In the genomic region with DNA sequence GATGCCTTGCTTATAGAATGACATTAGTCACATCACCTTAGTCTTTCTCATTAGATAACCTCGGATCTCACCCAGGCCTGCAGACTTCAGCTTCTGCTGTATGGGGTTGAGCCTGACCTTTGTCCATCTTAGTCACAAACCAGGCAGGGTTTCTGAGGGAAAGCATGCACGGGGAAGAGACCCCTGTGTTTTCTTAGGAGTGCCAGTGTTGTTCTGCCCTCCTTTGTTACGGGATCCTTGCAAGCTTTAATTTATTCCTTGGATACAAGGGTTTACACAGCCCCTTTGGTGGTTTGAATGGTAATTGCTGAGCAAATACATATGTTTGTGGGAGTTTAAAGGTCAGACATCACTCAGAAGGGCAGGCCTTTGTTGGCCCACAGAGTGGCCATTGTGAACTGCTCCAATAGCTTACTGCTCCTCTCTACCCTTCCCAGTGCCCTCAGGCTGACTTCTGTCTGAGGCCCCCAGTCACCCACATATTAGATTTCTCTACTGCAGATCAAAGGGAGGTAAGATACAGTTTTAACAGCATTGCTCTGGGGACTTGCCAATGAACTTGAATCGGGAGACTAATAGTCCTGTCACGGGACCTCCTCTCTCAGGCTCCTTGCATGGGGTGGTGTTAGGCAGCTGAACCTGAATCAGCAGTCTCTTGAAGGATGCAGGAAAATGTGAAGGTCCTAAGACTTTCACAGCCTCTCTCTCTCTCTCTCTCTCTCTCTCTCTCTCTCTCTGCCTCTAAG, we compare ENCODE assay signal across 11 mouse cellular contexts. TPM values are rescaled to one million over a fixed set of nuclear protein-coding genes. Genes with fewer than 3 reads are reported as not detected.
DNase-seq lines count a peak whose midpoint lies in the region; ATAC-seq and TF ChIP-seq lines count a peak whose summit lies in the region.
"Had no signal": no experiment of that assay in that cellular context is flagged by ENCODE, and none has a peak within 500 bp of the region (broad histone marks: within the 10 kb centered on the region; RNA-seq: fewer than 3 reads in every experiment).

No protein-coding gene starts in this region.

- 17% methylated on average over 5 of the region's 5 CpGs for WGBS in kidney, postnatal 0 days
- 7% methylated on average over 5 of the region's 5 CpGs for WGBS in hindbrain, embryonic 14.5 days
- 15% methylated on average over 5 of the region's 5 CpGs for WGBS in neural tube, embryonic 13.5 days
- WGBS in liver, embryonic 12.5 days (ENCODE audit: insufficient replicate concordance), result 57% methylated on average over 5 of the region's 5 CpGs

- no peak overlapping the region for H3K4me2 ChIP-seq in kidney, postnatal 0 days (ENCODE audit: low read length)
- H3K4me2 ChIP-seq in hindbrain, embryonic 14.5 days (replicated peaks), result no peak overlapping the region
- H3K4me2 ChIP-seq in neural tube, embryonic 13.5 days, result no peak overlapping the region
- H3K4me2 ChIP-seq in liver, embryonic 12.5 days, result no peak overlapping the region

- no peaks in the 10 kb centered on the region for H3K36me3 ChIP-seq in kidney, postnatal 0 days (ENCODE audit: insufficient read depth, low read length)
- H3K36me3 ChIP-seq in hindbrain, embryonic 14.5 days (replicated peaks; ENCODE audit: control insufficient read depth, insufficient read depth), result no peaks in the 10 kb centered on the region
- peaks cover 10% of the 10 kb centered on the region; the same call in 1 of the 2 replicates for H3K36me3 ChIP-seq in neural tube, embryonic 13.5 days
- peaks cover 5% of the 10 kb centered on the region for H3K36me3 ChIP-seq in liver, embryonic 12.5 days

- H3K4me1 ChIP-seq in kidney, postnatal 0 days (replicated peaks; ENCODE audit: insufficient read depth, low read length), result no peaks in the 10 kb centered on the region
- H3K4me1 ChIP-seq in hindbrain, embryonic 14.5 days (replicated peaks; ENCODE audit: control insufficient read depth, insufficient read depth, low read length), result no peaks in the 10 kb centered on the region
- peaks cover 12% of the 10 kb centered on the region for H3K4me1 ChIP-seq in neural tube, embryonic 13.5 days (replicated peaks)
- H3K4me1 ChIP-seq in liver, embryonic 12.5 days, result no peaks in the 10 kb centered on the region
- H3K4me1 ChIP-seq: megakaryocyte, embryonic 14.5 days had no signal

- H3K9ac ChIP-seq in kidney, postnatal 0 days (ENCODE audit: low read depth, low read length), result no peak overlapping the region
- no peak overlapping the region for H3K9ac ChIP-seq in hindbrain, embryonic 14.5 days
- no peak overlapping the region for H3K9ac ChIP-seq in neural tube, embryonic 13.5 days
- H3K9ac ChIP-seq in liver, embryonic 12.5 days, result no peak overlapping the region

- no peaks in the 10 kb centered on the region for H3K27me3 ChIP-seq in kidney, postnatal 0 days (ENCODE audit: insufficient read depth, low read length)
- no peaks in the 10 kb centered on the region for H3K27me3 ChIP-seq in hindbrain, embryonic 14.5 days (ENCODE audit: control insufficient read depth, insufficient read depth, low read length)
- H3K27me3 ChIP-seq in neural tube, embryonic 13.5 days, result no peaks in the 10 kb centered on the region
- H3K27me3 ChIP-seq in liver, embryonic 12.5 days (replicated peaks), result no peaks in the 10 kb centered on the region

- H3K4me3 ChIP-seq in kidney, postnatal 0 days (replicated peaks; ENCODE audit: low read depth, low read length), result no peak overlapping the region
- H3K4me3 ChIP-seq in hindbrain, embryonic 14.5 days (replicated peaks; ENCODE audit: low read length), result no peak overlapping the region
- H3K4me3 ChIP-seq in neural tube, embryonic 13.5 days, result no peak overlapping the region
- H3K4me3 ChIP-seq in liver, embryonic 12.5 days, result no peak overlapping the region
- H3K4me3 ChIP-seq: heart, adult 2 months; megakaryocyte, embryonic 14.5 days had no signal

- H3K9me3 ChIP-seq in kidney, postnatal 0 days (replicated peaks; ENCODE audit: low read length), result no peaks in the 10 kb centered on the region
- H3K9me3 ChIP-seq in hindbrain, embryonic 14.5 days (ENCODE audit: control insufficient read depth, low read length), result no peaks in the 10 kb centered on the region
- H3K9me3 ChIP-seq in neural tube, embryonic 13.5 days, result no peaks in the 10 kb centered on the region
- H3K9me3 ChIP-seq in liver, embryonic 12.5 days (replicated peaks), result no peaks in the 10 kb centered on the region

- ATAC-seq in kidney, postnatal 0 days (replicated peaks; ENCODE audit: low FRiP score, low read depth), result peak; percentile 33; the same call in 1 of the 2 replicates
- ATAC-seq in hindbrain, embryonic 14.5 days (ENCODE audit: low FRiP score), result peak; percentile 51; the same call in 1 of the 2 replicates
- ATAC-seq in neural tube, embryonic 13.5 days (ENCODE audit: low read depth), result peak; percentile 68; the same call in 1 of the 2 replicates
- no peak for ATAC-seq in liver, embryonic 12.5 days

- H3K27ac ChIP-seq in kidney, postnatal 0 days, result no peak overlapping the region
- no peak overlapping the region for H3K27ac ChIP-seq in hindbrain, embryonic 14.5 days
- peak overlapping the region; percentile 68 for H3K27ac ChIP-seq in neural tube, embryonic 13.5 days (replicated peaks)
- no peak overlapping the region for H3K27ac ChIP-seq in liver, embryonic 12.5 days
- H3K27ac ChIP-seq: heart, adult 2 months had no signal

- DNase-seq in kidney, postnatal 0 days (ENCODE audit: low spot score), result peak; percentile 27
- no peak for DNase-seq in kidney, postnatal 14 days
- peak; percentile 61 for DNase-seq in embryo, embryonic 11 days
- DNase-seq in hindbrain, embryonic 14.5 days (ENCODE audit: low spot score), result no peak
- no peak for DNase-seq in thymus, postnatal 25 days
- DNase-seq: heart, adult 2 months; heart, postnatal 4 days had no signal

- no peak for TF ChIP-seq CTCF in kidney, postnatal 0 days (IDR thresholded peaks at IDR 0.05; ENCODE audit: low read depth)

RNA-seq across cellular contexts. Expression of gene Tmem128, which starts 19.1 kb away (rescaled TPM):
- polyA plus RNA-seq in kidney, postnatal 0 days (2015; fragmentation: Nextera tagmentation; extraction: Ambion mirVana), result 105 and 108 TPM in 2 replicates
- 99.6 and 102 TPM in 2 replicates for polyA plus RNA-seq in hindbrain, embryonic 14.5 days (2014; fragmentation: Nextera tagmentation; extraction: Ambion mirVana)
- polyA plus RNA-seq in neural tube, embryonic 13.5 days (2015; fragmentation: Nextera tagmentation; extraction: Ambion mirVana), result 114 and 116 TPM in 2 replicates
- 51.3 and 55.5 TPM in 2 replicates for polyA plus RNA-seq in liver, embryonic 12.5 days (2016; fragmentation: Nextera tagmentation; extraction: Ambion mirVana)

RNA-seq across cellular contexts. Expression of gene Lyar, which starts 20.6 kb away (rescaled TPM):
- polyA plus RNA-seq in kidney, postnatal 0 days (2015; fragmentation: Nextera tagmentation; extraction: Ambion mirVana), result 86.9 and 90.1 TPM in 2 replicates
- polyA plus RNA-seq in hindbrain, embryonic 14.5 days (2014; fragmentation: Nextera tagmentation; extraction: Ambion mirVana), result 33.4 and 33.5 TPM in 2 replicates
- polyA plus RNA-seq in neural tube, embryonic 13.5 days (2015; fragmentation: Nextera tagmentation; extraction: Ambion mirVana), result 44.5 and 47.7 TPM in 2 replicates
- 145 and 147 TPM in 2 replicates for polyA plus RNA-seq in liver, embryonic 12.5 days (2016; fragmentation: Nextera tagmentation; extraction: Ambion mirVana)

RNA-seq across cellular contexts. Expression of gene Zbtb49, which starts 20.6 kb away (rescaled TPM):
- 8.4 and 8.6 TPM in 2 replicates for polyA plus RNA-seq in kidney, postnatal 0 days (2015; fragmentation: Nextera tagmentation; extraction: Ambion mirVana)
- 17.8 TPM in 2 replicates for polyA plus RNA-seq in hindbrain, embryonic 14.5 days (2014; fragmentation: Nextera tagmentation; extraction: Ambion mirVana)
- 17.1 and 19.3 TPM in 2 replicates for polyA plus RNA-seq in neural tube, embryonic 13.5 days (2015; fragmentation: Nextera tagmentation; extraction: Ambion mirVana)
- polyA plus RNA-seq in liver, embryonic 12.5 days (2016; fragmentation: Nextera tagmentation; extraction: Ambion mirVana), result 4.4 and 5.4 TPM in 2 replicates

RNA-seq across cellular contexts. Expression of gene Otop1, which starts 34.9 kb away (rescaled TPM):
- polyA plus RNA-seq in kidney, postnatal 0 days (2015; fragmentation: Nextera tagmentation; extraction: Ambion mirVana), result not detected in 2 replicates
- polyA plus RNA-seq in hindbrain, embryonic 14.5 days (2014; fragmentation: Nextera tagmentation; extraction: Ambion mirVana), result not detected in 2 replicates
- not detected in 2 replicates for polyA plus RNA-seq in neural tube, embryonic 13.5 days (2015; fragmentation: Nextera tagmentation; extraction: Ambion mirVana)
- not detected in 2 replicates for polyA plus RNA-seq in liver, embryonic 12.5 days (2016; fragmentation: Nextera tagmentation; extraction: Ambion mirVana)
- polyA plus RNA-seq: liver, embryonic 16.5 days had no signal

Comparison
In these comparisons a context has a peak if more than half of its experiments do, and no peak if none do; other contexts are left out.
1. DNase-seq: peak in kidney, postnatal 0 days (single experiment) and embryo, embryonic 11 days (single experiment); none in kidney, postnatal 14 days (single experiment), hindbrain, embryonic 14.5 days (single experiment) and thymus, postnatal 25 days (single experiment).